Mouse (Mus musculus) erythroblast, embryonic 14.5 days (primary cell): Measurements from ENCODE around the gene Fgfr2. TPM values are rescaled to one million over a fixed set of nuclear protein-coding genes. Genes with fewer than 3 reads are reported as not detected.

Source experiments
- H3K27me3 ChIP-seq: 2 replicates; pipeline ENCODE4 v1.6.1; 2012; ENCODE audit warnings: inconsistent platforms; ENCODE audit not compliant: control insufficient read depth
- H3K36me3 ChIP-seq: 2 replicates; pipeline ENCODE4 v1.6.1; 2012; ENCODE audit warnings: mild to moderate bottlenecking, inconsistent platforms; ENCODE audit not compliant: control insufficient read depth
- H3K4me1 ChIP-seq: 2 replicates; pipeline ENCODE4 v1.6.1; 2012; ENCODE audit warnings: inconsistent platforms; ENCODE audit not compliant: control insufficient read depth
- H3K4me3 ChIP-seq: replicated peaks from 2 replicates; pipeline ENCODE3; 2012; ENCODE audit warnings: moderate library complexity, mild to moderate bottlenecking, inconsistent platforms
- H3K9me3 ChIP-seq: 2 replicates; pipeline ENCODE4 v1.6.1; 2012; ENCODE audit warnings: low read length, inconsistent platforms, mixed read lengths; ENCODE audit not compliant: control insufficient read depth
- GATA1 ChIP-seq: IDR thresholded peaks from 2 replicates; pipeline ENCODE4 v1.6.1; 2012; ENCODE audit warnings: low read length, inconsistent platforms, mixed read lengths
- TAL1 ChIP-seq: IDR thresholded peaks from 3 replicates; pipeline ENCODE4 v1.6.1; 2012; ENCODE audit warnings: low read length, inconsistent platforms, mixed read lengths
- polyA plus RNA-seq: library from polyadenylated mRNA; stranded (reverse); fragments of >175 nt; gene quantifications from 2 replicates; pipeline ENCODE4 v1.2.3, GENCODE M21; 2012

The Fgfr2 gene
- polyA plus RNA-seq, 1 experiment = not detected

- H3K4me3 ChIP-seq = no peak overlapping the region
- no peak for TF ChIP-seq GATA1
- H3K4me1 ChIP-seq = no peaks in the 10 kb centered on the region
- H3K9me3 ChIP-seq = peaks cover 5% of the 10 kb centered on the region; the same call in 1 of the 2 replicates
- H3K27me3 ChIP-seq = no peaks in the 10 kb centered on the region
- H3K36me3 ChIP-seq = no peaks in the 10 kb centered on the region
These were observed 2135.0 kb downstream of the Fgfr2 start for GRCm38 (mm10) chr7:130988146-130988545.

GRCm38 (mm10) chr7:130985716-130986115 is 2137.4 kb downstream of the Fgfr2 start:
- Histone ChIP-seq H3K9me3 (peaks cover 5% of the 10 kb centered on the region; the same call in 1 of the 2 replicates), H3K4me3 (no peak overlapping the region), H3K27me3 (no peaks in the 10 kb centered on the region), H3K36me3 (no peaks in the 10 kb centered on the region), H3K4me1 (no peaks in the 10 kb centered on the region)
- TF ChIP-seq TAL1 = no peak

GRCm38 (mm10) chr7:130985193-130985592 is 2138.0 kb downstream of the Fgfr2 start:
- H3K36me3 ChIP-seq = no peaks in the 10 kb centered on the region
- H3K4me1 ChIP-seq = no peaks in the 10 kb centered on the region
- no peaks in the 10 kb centered on the region for H3K27me3 ChIP-seq
- TF ChIP-seq GATA1 = no peak
- no peak for TF ChIP-seq TAL1
- H3K9me3 ChIP-seq = peaks cover 5% of the 10 kb centered on the region; the same call in 1 of the 2 replicates
- H3K4me3 ChIP-seq = no peak overlapping the region

GRCm38 (mm10) chr7:130984294-130984693 is 2138.9 kb downstream of the Fgfr2 start:
- H3K4me1 ChIP-seq = no peaks in the 10 kb centered on the region
- H3K36me3 ChIP-seq = no peaks in the 10 kb centered on the region
- H3K27me3 ChIP-seq = no peaks in the 10 kb centered on the region
- no peak overlapping the region for H3K4me3 ChIP-seq
- peaks cover 5% of the 10 kb centered on the region; the same call in 1 of the 2 replicates for H3K9me3 ChIP-seq
- TF ChIP-seq TAL1 = no peak
- TF ChIP-seq GATA1 = no peak

- Histone ChIP-seq H3K9me3 (peaks cover 5% of the 10 kb centered on the region; the same call in 1 of the 2 replicates), H3K4me1 (no peaks in the 10 kb centered on the region), H3K36me3 (no peaks in the 10 kb centered on the region), H3K4me3 (no peak overlapping the region), H3K27me3 (no peaks in the 10 kb centered on the region)
- TF ChIP-seq GATA1 = no peak
These were observed 2140.3 kb downstream of the Fgfr2 start for GRCm38 (mm10) chr7:130982881-130983280.

GRCm38 (mm10) chr7:130982371-130982770 is 2140.8 kb downstream of the Fgfr2 start:
- TF ChIP-seq GATA1 (no peak), TAL1 (no peak)
- H3K9me3 ChIP-seq = peaks cover 5% of the 10 kb centered on the region; the same call in 1 of the 2 replicates
- no peaks in the 10 kb centered on the region for H3K4me1 ChIP-seq
- H3K36me3 ChIP-seq = no peaks in the 10 kb centered on the region
- no peak overlapping the region for H3K4me3 ChIP-seq
- H3K27me3 ChIP-seq = no peaks in the 10 kb centered on the region

GRCm38 (mm10) chr7:130980130-130980529 is 2143.0 kb downstream of the Fgfr2 start:
- TF ChIP-seq GATA1 (no peak), TAL1 (no peak)
- Histone ChIP-seq H3K36me3 (no peaks in the 10 kb centered on the region), H3K9me3 (peaks cover 2% of the 10 kb centered on the region; the same call in 1 of the 2 replicates), H3K4me1 (no peaks in the 10 kb centered on the region), H3K27me3 (no peaks in the 10 kb centered on the region), H3K4me3 (no peak overlapping the region)

GRCm38 (mm10) chr7:130978545-130978944 is 2144.6 kb downstream of the Fgfr2 start:
- Histone ChIP-seq H3K36me3 (no peaks in the 10 kb centered on the region), H3K4me1 (no peaks in the 10 kb centered on the region), H3K4me3 (no peak overlapping the region), H3K27me3 (no peaks in the 10 kb centered on the region), H3K9me3 (peaks cover 4% of the 10 kb centered on the region; the same call in 1 of the 2 replicates)
- TF ChIP-seq GATA1 (no peak), TAL1 (no peak)

- no peaks in the 10 kb centered on the region for H3K36me3 ChIP-seq
- no peaks in the 10 kb centered on the region for H3K4me1 ChIP-seq
- TF ChIP-seq TAL1 (no peak), GATA1 (no peak)
- H3K9me3 ChIP-seq = peaks cover 4% of the 10 kb centered on the region; the same call in 1 of the 2 replicates
- no peak overlapping the region for H3K4me3 ChIP-seq
- no peaks in the 10 kb centered on the region for H3K27me3 ChIP-seq
These were observed 2145.2 kb downstream of the Fgfr2 start for GRCm38 (mm10) chr7:130977794-130978521.
